Mouse (Mus musculus): Measurements from ENCODE around the gene Vwa1.
A peak's percentile ranks its signal among the peaks of the same experiment; 100 is the strongest.
"Not testable (repeated sequence)": the region's sequence is repeated elsewhere in the genome, so short reads cannot be mapped to it uniquely, and the experiment has no call there.

Gene Vwa1

DNA sequence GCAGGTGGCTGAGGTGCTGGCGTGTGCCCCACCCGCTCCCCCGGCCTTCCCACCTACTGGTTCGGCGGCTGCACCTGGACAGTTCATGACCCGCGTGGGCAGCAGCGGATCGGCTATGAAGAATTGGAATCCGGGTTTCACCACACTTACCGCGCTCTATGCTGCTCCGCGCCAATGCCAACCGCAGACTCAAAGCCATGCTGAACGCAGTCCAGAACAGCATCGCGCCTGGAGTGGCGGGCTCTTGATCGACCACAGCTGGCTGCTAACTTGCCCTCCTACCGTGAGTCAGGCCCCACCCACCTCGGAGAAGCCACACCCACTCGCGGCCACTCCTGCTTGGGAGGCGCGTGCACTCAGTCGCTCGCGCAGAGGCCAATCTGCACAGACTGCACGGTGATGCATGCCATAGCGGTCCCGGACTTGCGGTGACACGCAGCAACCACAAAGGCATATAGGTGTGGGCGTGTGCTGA lies at the start of gene Vwa1:
Gene Vwa1, minus strand, starts transcription at position 419 of the 475 bp plus-strand sequence.
- peak; percentile 87 for DNase-seq (ENCODE audit: low read depth, low spot score)

- no peak for DNase-seq (ENCODE audit: low read depth, low spot score)
These were observed 48.9 kb upstream of the Vwa1 start for GRCm38 (mm10) chr4:155823443-155823842.

DNA sequence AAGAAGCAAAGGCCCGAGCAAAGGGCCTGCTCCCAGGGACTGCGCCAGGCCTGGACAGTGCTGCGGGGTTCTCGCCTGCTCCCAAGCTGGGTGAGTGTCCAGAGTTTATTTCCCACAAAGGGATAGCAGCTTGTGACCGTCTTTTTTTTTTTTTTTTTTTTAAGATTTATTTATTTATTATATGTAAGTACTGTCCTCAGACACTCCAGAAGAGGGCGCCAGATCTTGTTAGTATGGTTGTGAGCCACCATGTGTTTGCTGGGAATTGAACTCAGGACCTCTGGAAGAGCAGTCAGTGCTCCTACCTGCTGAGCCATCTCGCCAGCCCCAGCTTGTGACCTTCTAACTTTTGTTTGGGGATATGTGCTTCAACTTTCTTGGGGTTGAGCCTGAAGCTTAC lies 46.5 kb upstream of the Vwa1 start:
- DNase-seq (ENCODE audit: low read depth, low spot score) = peak; percentile 54

- no peak for DNase-seq (ENCODE audit: low read depth, low spot score)
These were observed 43.0 kb upstream of the Vwa1 start for GRCm38 (mm10) chr4:155817533-155817932.

DNA sequence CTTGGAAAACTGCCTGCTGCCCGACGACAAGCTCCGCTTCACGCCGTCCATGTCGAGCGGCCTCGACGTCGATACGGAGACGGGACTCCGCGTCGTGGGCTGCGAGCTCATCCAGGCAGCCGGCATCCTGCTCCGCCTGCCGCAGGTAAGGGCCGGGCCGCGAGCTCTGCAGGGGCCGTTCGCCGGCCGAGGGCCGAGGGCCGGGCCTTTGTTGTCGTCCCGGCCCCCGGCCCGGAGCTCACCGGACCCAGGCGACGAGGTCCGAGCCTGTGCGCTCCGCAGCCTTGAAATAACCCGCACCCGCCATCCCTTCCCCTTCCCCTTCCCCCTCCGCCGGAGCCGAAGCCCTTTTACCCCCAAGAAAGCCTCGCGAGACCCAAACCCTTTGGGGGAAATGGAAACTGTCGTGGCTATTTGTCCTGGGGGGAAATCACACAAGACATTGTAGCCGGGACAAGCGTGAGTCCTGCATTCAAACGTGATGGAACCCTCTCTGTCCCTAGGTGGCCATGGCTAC lies 38.2 kb upstream of the Vwa1 start:
- peak; percentile 45 for DNase-seq (ENCODE audit: low read depth, low spot score)

DNA sequence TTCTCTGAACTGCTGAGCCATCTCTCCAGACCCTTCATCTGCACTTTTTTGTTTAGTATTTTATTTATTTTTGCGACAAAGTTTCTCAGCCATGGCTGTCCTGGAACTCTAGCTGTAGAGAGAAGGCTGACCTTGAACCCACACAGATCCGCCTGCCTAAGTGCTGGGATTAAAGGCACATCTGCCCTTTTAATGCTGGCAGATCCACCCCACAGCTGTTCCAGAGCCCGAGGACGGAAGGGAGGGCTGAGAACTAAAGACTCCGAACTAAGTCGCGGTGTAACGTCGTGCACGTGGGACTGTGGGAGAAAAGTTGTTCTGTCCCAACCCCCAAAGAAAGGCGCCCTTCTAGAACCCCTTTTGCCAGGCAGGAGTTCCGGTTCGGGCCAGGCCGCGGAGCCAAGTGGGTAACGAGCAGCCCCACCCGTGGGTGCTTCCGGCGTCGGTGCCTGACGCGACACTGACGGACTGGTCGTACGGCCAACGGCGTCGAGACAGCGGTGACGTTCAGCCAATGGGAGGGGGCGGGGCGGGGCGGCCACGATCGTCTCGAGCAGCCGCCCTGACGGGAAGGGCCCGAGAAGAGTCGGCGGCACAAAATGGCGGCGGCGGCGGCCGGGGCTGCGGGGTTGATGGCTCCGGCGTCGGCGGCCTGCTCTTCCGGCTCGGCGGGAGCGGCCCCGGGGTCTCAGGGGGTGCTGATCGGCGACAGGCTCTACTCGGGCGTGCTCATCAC lies 37.6 kb upstream of the Vwa1 start, which contains the start of gene Ccnl2:
Gene Ccnl2, plus strand, starts transcription at position 561 of the 736 bp plus-strand sequence.
- DNase-seq (ENCODE audit: low read depth, low spot score) = peak; percentile 100

DNA sequence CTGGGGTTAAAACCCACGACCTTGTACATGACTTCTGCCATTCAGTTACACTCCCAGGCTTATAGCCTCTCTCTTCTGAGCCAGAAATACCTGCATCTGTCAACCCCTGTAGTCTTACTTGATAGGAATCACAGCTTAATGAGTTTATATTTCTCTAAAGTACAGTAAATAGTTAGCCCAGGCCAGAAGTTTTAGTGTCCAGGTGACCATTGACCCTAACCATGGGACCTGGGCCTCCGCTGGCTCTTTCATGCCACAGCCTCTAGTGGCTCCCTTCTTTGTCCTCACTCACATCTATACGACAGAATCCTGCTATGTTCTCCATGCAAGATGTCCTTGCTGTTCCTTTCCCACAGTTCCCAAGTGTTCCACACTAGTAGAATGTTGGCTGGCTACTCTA lies 33.3 kb upstream of the Vwa1 start:
- no peak for DNase-seq (ENCODE audit: low read depth, low spot score)

- peak; percentile 94 for DNase-seq (ENCODE audit: low read depth, low spot score)
These were observed 29.0 kb upstream of the Vwa1 start for GRCm38 (mm10) chr4:155803340-155804041.

DNA sequence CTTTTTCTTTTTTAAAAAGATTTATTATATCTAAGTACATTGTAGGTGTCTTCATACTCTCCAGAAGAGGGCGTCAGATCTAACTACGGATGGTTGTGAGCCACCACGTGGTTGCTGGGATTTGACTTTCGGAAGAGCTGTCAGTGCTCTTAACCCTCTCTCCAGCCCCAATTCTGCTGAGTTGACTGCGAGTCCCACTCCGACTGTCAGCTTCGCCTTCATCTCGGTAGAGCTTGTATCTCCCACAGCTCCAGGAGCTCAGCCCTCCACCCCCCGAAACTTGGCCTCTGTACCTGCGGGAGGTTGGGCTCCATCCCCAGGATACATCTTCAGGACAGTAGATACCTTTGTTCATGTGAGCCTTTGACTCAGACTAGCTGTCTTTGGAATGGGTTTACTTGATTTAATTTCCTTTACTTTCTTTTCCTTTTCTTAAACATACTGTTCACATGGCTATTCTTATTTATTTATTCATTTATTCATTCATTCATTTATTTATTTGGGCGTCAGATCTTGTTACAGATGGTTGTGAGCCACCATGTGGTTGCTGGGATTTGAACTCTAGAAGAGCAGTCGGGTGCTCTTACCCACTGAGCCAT lies 28.3 kb upstream of the Vwa1 start, which contains the start of gene Mrpl20:
Gene Mrpl20, plus strand, starts transcription at position 138 of the 599 bp plus-strand sequence.
- peak; percentile 65 for DNase-seq (ENCODE audit: low read depth, low spot score)

GRCm38 (mm10) chr4:155802075-155802474 lies 27.6 kb upstream of the Vwa1 start:
- DNase-seq (ENCODE audit: low read depth, low spot score) = no peak

- DNase-seq (ENCODE audit: low read depth, low spot score) = no peak
These were observed 19.2 kb upstream of the Vwa1 start for GRCm38 (mm10) chr4:155793730-155794129.

DNA sequence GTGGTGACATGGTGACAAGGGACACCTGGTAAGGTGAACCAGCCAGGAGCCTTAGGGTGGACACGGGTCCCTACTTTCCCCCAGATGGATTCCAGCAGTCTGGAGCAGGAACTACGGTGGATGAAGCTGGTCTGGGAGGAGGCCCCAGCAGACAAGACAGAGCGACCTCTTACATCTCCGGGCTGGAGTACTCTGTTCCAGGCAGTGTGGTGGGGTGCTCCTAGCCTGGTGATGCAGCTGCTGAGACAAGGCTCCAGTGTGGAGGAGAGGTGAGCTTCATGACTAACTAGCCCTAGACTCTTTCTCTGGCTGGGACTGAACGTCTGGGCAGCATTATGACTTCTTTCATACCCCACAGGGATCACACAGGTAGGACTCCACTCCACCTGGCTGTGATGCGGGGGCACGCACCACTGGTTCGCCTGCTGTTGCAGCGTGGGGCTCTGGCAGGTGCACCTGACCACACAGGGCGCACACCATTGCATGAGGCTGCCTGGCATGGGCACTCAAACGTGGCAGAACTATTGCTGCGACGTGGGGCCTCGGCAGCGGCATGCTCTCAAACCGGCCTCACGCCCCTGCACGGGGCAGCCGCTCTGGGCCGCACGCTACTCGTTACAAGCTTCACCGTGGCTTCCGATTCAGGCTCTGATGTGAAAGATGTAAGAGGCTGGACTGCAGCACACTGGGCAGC lies 16.9 kb upstream of the Vwa1 start:
- DNase-seq (ENCODE audit: low read depth, low spot score) = no peak

GRCm38 (mm10) chr4:155790650-155791161 lies 16.2 kb upstream of the Vwa1 start:
- DNase-seq (ENCODE audit: low read depth, low spot score) = no peak

GRCm38 (mm10) chr4:155790021-155790489 lies 15.6 kb upstream of the Vwa1 start, which contains the start of gene Ankrd65:
TSS of gene Ankrd65 (plus strand) at chr4:155790439.
- DNase-seq (ENCODE audit: low read depth, low spot score) = no peak

DNA sequence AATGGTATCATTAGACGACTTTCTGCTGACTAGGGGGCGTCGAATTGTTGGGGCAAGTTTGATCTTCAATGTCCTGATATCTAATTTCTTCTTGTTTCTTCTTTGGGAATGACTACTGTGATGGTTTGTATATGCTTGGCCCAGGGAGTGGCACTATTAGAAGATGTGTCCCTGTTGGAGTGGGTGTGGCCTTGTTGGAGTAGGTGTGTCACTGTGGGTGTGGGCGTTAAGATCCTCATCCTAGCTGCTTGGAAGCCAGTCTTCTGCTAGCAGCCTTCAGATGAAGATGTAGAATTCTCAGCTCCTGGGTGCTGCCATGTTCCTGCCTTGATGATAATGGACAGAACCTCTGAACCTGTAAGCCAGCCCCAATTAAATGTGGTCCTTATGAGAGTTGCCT lies 14.3 kb upstream of the Vwa1 start:
- not testable (repeated sequence) for DNase-seq (ENCODE audit: low read depth, low spot score)

DNA sequence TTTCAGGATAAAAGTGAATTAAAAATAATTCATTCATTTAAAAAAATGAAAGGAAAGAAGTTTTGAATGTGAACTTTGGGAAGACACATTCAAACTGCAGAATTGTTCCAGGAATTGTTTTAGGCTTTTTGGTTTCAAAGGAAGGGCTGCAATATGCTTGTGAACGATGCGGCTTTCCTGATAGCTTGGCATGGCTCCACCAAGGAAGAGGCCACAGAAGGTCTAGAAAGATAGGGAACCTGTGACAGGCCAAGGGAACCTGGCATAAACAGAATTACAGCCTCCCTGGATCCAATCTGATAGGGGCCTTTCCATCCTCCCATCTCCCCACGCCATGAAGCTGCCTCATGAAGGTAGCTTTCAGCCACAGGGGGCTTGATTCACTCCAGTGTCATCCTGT lies 13.8 kb upstream of the Vwa1 start:
- no peak for DNase-seq (ENCODE audit: low read depth, low spot score)

GRCm38 (mm10) chr4:155785819-155786218 lies 11.3 kb upstream of the Vwa1 start, which contains the start of gene Tmem88b:
TSS of gene Tmem88b (minus strand) at chr4:155785874.
- no peak for DNase-seq (ENCODE audit: low read depth, low spot score)

GRCm38 (mm10) chr4:155785246-155785645 lies 10.7 kb upstream of the Vwa1 start:
- no peak for DNase-seq (ENCODE audit: low read depth, low spot score)

GRCm38 (mm10) chr4:155784081-155784701 lies 9.7 kb upstream of the Vwa1 start:
- peak; percentile 63 for DNase-seq (ENCODE audit: low read depth, low spot score)

GRCm38 (mm10) chr4:155783486-155784080 lies 9.1 kb upstream of the Vwa1 start:
- DNase-seq (ENCODE audit: low read depth, low spot score) = no peak
